Mouse (Mus musculus) heart, adult 18-20 months (tissue): ENCODE measurements around the gene Hs3st3a1. TPM values are rescaled to one million over a fixed set of nuclear protein-coding genes. Genes with fewer than 3 reads are reported as not detected.

Experiments
- DNase-seq, 2 experiments: peaks; one replicate each; pipeline ENCODE4 v3.0.0; 2021 to 2022; ENCODE audit warnings: mixed read lengths in 1 of 2
- total RNA-seq, 2 experiments: library from RNA; stranded (reverse); gene quantifications; 2 replicates each; pipeline ENCODE4 v1.2.3; 2021

The Hs3st3a1 gene
- total RNA-seq, 2 experiments from 2014 or later, result 0.27 to 0.59 TPM

DNA sequence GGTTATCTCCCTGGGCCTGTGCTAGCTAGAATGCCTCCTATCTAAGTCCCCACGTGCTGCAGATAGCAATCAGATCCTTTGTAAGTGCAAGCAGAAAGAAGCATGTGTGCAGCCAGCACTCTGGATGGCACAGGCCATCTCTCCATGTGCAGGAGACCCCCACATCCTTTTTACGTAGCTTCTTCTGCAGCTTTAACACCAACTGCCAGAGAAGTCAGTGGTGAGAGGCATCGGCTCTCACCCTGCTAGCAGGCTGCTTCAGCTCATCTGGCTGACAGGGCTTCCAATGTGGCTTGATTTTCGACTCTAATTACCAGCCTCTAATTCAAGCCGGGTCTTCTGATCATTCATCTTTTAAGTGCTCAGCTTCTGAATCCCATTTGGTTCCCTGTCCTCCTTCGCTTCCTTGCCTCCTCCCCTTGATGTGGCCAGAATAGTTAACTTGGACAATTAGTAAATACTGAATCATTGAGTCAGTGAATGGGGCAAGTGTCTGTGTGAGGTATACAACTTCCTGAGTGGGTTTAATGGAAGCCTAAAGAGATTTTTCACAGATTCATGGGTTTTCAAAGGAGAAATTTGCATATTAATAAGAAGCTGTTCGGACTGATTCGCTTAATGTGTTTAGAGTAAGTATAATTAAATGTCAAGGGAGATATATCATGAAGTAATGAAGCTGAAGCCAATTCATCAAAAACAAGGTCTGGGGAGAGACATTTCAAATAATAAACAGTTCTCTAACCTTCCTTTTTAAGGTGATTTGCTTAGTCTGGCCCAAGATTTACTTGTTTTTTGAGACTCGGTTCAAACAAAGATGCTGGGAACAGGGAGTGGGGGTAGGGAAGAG lies 54.7 kb downstream of the Hs3st3a1 start:
- DNase-seq, result no peak

DNA sequence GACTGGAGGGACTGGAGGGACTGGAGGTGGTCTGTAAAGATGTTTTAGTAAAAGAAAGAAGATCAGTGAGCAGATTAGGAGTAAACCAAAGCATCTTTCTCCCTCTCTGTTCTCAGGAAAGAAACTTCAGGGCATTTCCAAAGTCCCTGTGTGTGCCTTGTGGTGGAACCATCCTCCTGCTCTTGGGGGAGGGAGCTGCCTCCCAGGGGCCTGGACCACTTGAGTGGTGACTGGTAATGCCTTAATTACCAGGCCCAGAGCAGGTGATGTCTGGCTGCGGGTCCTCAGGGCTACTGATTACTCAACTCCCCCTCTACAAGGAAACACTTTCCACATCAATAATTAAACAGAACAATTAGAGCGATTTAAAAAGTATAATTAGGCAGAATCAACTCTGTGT lies 59.3 kb downstream of the Hs3st3a1 start:
- DNase-seq, result no peak

DNA sequence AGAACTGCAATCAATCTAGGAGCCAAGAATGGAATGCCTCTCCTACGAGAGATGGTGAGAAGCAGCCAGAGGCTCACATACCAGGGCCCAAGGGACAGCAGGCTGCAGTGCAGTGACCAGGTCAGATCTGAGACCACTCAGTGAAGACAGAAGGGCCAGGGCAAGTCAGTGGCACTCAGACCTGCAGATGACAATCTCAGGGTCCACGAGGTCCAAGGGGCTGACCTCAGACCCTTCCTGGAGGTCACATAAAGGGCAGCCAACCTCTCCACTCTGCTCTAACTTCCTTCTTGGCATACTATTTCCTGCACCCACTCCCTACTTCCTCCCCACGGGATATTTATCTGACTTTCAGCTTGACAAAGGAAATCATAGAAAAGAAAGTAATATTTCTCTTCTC lies 60.8 kb downstream of the Hs3st3a1 start:
- DNase-seq, result peak; percentile 16 to 22

DNA sequence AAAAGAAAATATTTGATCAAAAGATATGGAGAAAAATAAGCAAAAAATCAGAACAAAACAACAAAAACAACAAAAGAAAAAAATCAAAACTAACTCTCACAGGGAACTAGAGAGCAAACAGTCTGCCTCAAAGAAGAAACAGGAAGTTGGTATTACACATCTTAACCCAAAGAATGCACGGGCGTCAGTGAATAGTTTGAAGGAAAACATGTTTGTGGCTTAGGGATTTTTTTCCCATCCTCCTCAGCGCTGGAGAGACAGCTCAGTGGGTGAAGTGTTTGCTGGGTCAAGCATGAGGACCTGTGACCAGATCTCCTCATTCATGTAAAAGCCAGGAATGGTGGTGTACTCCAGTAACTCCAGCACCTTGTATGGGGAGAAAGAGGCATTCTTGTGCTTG lies 61.5 kb downstream of the Hs3st3a1 start:
- DNase-seq, result peak in 1 of 2 experiments; percentile 14

DNA sequence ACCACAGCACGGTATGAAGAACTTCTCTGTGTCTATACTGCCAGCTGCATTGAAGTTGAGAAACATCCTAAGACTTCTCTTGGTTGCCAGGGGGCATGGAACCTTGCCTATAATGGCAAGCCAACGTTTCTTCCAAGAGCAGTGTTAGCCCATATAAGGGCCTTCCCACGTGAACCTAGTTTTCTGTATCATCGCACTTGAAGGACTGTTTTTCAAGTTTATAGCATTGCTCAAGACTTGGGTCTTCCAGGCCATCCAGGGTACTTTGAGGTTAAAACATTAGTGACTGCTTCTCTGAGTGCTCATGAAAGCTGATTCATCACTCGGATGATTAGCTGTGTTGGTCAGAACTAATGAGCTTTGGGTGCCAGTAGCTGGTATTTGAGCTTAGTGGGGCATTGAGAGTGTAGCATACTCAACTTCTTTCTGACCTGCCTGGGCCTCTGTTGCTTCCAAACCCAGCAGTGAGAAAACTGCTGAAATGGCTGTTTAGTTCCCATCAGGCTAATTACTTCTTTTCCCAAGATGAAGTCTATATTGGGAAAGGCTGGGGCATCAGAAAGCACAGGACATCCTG lies 65.5 kb downstream of the Hs3st3a1 start:
- DNase-seq, result no peak

DNA sequence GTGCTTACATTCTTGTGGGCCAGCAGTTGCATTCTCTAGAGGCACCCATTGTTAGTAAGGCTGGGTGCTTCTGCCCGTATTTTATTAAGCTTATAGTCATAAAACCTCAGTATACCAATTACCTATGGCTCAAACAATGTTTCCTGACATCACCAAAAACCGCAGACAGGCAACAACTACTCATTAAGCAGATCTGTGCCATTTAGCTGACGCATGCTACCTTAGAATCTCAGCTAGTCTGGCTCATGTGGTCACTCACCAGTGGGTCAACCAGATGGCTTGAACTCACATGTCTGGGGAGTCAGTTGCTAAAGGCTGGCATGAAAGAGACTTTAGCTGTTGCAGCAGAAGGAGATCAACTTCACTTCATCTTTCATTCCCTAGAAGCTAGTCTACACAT lies 67.9 kb downstream of the Hs3st3a1 start:
- no peak for DNase-seq

DNA sequence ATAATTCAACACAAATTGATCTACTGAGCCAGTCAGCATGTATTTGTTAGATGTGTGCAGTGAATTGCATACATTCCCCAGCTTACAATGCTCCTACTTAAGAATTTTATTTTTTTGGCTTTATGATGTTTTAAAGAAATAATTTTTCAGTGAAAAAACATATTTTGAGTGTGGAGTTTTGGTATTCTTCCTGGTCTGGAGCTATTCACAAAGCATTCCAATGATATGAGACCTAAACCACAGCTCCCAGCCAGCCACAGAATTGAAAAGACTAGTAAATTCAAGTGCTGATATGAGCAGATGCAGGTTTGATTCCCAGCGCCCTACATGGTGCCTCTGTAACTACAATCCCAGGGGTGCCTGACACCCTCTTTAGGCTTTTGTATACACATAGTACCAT lies 70.8 kb downstream of the Hs3st3a1 start:
- DNase-seq, result no peak

DNA sequence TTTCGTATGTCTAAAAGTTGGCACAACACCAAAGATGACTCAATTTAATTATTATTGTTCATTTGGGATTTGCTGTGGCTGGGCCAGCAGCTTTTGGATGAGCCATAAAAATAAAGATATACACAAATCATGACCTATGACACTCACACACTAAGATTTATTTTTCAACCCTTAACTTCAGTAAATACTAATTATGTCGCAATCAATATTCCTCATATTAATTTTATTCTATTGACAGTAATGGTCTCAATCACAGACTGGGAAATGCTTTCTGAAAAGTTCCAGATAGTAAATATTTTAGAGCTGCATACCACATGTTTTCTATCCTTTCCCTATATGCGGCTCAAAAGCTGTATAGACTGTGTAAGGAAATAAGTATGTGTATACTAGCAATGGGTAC lies 71.9 kb downstream of the Hs3st3a1 start:
- DNase-seq, result no peak

DNA sequence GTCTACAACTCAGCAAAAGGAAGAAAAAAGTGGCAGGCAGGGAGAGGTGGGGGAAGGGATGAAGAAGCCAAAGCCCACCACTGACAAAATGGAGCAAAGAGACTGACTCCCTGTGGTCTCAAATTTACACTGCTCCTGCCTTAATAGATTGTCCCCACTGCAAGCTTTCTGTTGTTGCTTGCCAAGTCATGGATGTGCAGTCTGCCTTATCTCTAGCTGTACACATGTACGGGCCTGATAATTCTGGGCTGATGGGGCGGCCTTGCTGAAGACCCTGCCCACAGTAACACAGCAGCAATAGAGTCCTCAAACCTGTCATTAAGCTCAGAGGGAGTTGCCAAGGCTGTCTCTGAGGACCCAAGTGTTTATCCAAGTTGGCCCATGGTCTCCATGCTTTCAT lies 74.0 kb downstream of the Hs3st3a1 start:
- no peak for DNase-seq

DNA sequence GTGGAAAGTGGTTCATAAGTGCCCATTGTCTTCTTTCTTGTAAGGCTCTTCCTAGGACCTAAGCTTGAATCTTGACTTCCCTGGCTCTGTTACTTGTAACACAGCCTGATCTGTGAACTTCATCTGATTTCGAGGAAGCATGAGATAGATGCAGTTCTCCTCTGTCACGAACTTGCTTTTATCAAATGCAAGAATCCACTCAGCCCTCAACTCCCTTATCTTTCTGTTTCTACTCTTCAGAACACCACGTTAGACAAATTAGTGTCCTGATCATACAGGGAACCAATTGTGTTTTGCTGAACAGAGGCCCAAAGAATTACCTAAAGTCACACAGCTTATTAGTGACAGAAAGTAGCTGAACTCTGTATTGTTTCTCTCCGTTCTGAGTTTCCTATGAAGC lies 77.2 kb downstream of the Hs3st3a1 start:
- no peak for DNase-seq

DNA sequence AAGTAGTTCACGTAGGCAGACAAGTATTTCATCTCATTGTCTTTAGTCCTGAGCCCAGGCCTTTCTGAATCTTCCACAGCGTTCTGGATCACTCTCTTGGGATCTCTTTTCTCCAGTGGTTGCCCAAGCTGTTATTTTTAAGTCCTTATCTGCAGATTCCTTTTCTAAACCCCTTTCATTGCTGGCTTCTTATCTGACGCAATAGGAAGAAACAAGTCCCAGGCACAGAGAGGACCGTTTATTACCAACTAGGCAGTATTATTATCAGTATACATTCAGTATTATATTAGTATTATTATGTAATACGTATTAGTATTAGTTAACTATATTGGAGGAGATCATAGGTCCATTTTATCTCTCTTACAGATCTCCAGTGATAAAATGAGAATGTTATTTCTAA lies 78.3 kb downstream of the Hs3st3a1 start:
- DNase-seq, result no peak

DNA sequence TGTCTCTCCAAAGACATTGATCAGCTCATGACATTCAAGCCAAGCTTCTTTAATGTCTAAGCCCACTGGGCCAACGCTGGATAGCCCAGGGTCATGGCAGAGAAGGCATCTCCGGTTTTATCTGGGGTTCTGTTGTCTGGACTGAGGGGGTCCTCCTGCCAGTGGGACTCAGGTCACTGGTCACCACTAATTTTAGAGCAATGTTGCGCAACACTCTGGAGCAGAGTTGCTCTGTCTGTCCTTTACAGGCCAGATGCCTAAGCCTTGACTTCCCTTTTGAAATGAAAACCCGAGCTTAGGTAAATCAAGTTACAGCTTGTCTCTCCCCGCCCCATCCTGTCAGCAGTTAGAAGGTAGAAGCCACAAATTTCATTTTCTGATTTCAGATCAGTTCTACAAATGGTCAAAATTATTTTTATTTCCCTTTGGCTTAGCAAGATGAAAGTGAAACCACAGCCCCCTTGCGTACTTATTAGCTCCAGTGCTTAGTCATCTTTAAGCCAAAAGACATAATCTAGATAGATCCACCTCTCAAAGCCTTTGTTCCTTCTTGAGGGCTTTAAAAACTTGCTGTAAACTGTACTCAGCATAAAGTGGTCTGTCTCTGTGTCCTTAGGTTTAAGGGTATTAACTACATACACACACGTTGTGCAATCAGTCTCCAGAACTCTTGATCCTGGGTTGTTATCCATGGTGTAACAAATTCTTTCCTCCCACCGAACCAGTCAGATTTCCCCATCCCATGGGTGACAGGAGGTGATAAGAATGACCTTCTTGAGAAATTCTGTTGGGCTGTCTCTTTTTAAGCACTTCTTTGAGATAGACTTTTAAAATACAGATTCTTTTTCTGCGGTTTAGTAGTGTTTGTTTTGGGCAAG lies 81.8 kb downstream of the Hs3st3a1 start:
- DNase-seq, result peak; percentile 33 to 39

DNA sequence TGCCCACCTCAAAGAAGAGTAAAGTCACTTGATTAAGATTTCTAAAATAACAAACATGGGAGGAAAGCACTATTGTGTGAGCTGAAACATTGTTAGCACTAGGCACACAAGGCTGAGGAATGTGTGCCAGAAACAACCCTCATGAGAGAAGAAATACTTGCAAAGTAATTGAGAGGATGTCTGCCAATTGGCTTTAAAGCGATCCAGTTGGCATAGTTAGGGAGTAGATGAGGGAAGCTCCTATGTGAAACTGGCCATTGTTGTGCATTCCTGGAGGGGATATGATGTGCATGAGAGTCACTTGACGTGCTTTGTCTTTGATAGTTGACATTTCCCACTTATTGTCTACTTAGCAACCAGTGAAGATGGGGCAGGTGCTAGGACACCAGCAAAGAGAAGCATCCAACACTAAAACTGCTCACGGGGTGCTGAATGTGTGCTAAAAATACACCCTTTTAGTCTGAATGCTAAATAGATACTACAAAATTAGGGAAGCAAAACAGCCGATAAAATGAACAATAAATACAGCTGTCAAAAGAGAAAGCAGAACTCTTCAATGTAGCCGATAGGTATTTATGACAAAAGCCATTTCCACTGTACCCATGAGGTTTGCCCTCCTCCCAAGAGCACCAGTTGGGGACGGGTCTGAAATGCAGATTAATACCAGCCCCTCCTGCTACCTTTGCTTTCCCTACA lies 83.2 kb downstream of the Hs3st3a1 start:
- DNase-seq, result peak in 1 of 2 experiments; percentile 18

DNA sequence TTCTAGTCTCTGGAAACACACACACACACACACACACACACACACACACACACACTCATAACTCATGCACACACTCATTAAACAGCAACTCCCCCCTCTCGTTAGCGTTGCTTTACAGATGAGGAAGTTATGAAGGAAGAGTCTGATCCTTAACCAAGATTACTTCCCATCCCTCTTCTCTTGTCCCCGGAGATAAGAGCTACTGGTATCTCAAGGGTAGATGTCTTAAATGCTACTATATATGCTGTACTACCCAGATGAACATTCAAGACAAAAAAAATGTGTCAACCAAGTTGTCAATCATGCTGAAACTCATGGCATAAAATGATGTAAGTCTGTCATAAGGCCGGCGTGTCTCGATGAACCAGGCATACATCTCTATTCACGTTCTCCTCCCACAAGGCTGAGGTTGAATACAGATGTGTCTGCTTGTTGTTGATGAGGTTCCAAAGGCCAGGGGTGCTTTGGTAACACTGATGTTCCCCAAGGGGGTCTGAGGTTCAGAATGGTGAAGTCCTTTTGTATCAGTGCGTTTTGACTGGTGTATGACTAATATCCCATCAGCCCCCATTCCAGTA lies 89.0 kb downstream of the Hs3st3a1 start:
- no peak for DNase-seq

DNA sequence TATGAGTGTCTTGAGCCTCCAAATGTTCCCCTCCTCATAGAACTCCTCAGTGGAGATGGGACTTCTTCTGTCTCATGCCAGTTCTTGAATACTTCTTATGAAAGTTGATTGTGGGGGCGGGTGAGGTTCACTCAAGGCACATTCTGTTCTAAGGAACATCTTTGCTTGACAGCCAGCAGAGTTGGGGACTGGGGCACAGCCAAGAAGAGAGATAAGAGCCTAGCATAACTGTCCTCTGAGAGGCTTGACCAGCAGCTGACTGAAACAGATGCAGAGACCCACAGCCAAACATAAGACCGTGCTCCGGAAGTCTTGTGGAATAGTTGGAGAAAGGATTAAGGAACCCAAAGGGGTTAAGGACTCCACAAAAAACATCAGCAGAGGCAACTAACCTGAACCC lies 102.1 kb downstream of the Hs3st3a1 start:
- DNase-seq, result peak; percentile 72 to 87

DNA sequence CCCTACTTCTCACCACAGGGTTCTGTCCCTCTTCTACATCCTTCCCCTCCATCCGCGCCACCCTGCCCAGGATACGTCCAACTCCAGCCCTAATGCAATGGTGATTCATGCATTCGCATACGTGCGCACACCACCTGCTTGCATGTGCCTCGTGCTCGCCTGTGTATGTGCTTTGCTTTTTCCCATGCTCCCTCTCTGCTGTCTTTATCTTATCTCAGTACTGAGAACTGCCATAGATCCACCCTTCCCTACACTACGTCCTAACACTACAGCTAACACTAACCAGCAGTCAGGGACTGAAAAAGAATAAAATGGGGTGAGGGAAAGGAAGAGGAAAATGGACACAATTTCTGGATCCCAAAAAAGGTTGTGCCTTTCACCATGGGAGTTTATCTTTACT lies 106.7 kb downstream of the Hs3st3a1 start:
- DNase-seq, result no peak

DNA sequence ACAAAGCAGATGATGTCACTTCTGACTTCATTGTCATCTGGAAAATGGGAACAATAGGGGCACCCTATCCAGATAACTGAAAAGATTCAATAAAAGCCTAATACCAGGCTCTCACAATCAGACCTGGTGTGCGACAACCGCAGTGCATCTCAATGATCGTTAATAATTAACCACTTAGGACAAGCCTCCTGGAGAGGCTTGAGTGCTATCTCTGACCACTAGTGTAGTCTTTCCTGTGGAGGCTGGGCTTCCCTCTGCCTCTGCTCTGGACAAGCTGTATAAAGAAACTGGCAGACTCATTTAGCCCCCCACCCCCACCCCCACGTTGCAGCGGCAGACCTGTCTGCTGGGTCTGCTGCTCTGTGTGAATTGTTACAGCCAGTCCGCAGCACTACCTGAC lies 107.2 kb downstream of the Hs3st3a1 start:
- DNase-seq, result no peak

DNA sequence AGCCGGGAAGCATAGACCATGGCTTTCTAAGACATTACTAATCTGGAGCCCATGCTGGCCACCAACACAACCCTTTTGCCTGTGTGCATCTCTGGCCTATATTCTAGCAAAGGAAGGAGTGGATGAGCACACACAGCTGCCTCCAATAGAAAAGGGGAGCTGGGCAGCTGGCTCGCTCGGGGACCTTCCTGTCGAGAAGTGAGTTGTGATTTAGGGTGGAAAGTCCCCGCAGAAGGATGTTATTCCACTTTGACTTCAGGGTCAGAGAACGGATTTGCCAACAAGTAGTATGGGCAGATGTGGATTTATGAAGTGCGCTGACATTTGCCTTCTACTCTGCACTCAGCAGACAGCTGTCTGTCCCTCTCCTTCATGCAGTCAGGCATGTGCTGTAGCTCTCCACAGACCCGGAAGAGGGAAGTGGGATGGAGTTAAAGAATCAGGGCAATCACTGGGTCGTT lies 108.1 kb downstream of the Hs3st3a1 start:
- no peak for DNase-seq

DNA sequence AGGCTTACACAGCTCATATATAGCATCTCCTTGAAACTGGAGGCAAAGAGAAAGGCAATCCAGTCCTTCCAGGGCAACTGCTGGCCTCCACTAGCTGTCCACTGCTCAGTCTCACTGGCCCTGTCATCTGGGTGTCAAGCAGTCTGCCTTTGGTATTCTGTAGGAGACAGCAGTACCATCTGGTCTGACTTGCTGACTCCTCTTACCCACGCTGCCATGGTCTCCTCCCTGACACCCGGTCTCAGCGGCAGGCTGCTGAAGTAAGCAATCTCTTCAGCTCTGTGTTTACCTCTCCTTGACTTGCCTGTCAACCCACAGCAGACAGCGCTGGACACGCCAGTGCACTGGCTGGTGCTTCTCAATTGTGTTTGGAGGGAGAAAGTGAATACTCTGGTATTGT lies 109.1 kb downstream of the Hs3st3a1 start:
- no peak for DNase-seq

DNA sequence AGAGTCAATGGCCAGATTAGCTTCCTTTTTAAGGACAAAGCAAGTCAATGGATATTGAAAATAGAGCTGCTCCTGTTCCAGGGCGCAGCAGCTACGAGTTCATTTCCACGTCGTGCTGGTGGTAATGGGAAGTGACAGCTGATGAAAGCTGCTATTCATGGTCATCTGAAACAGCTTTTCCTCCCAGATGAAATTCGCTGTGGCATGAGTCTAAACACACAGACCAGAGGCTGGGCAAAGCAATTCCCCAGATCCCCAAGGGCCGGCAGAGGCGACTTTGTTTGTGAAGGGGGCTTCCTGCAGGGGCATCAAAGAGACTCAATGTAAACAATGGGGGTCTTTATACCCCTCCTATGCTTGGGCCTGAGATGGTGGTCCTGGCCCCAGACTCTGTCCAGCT lies 114.2 kb downstream of the Hs3st3a1 start:
- no peak for DNase-seq

DNA sequence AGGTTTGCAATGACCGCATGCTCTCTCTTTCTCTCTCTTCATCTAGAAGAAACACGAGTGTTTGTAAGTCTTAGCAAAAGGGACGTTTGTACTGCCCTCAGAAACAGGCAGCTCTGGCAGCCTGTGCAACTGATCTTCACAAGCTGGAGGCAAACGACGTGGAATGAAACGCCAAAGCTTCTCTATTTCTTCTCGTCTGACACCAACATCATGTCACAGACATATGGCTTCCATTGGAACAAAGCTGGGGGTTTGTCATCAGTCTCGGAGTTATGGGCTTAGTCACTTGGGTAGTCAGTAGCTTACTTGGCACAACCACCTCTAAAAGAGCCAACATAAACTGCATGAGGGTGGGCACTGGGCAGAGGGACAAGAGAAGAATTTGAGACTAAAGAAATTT lies 114.8 kb downstream of the Hs3st3a1 start:
- no peak for DNase-seq

DNA sequence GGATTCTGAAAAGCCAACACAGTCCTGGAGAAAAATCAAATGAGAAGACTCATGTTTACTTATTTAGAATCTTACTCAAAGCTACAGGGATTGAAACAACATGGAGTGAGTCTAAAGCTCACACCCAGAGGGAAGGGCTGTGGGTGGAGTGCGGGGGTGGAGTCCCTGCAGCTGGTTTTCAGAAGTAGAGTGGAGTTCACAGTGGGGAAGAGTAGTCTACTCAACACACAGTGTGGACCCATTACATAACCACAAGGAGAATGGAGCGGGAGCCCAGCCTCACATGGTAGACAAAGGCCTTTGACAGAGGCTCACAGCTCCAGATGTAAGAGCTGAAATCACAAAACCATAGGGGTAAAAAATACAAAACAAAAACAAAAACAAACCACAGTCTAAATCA lies 123.2 kb downstream of the Hs3st3a1 start:
- DNase-seq, result peak in 1 of 2 experiments; percentile 12
